8 mouse cellular contexts compared by ENCODE assay signal in the genomic region with DNA sequence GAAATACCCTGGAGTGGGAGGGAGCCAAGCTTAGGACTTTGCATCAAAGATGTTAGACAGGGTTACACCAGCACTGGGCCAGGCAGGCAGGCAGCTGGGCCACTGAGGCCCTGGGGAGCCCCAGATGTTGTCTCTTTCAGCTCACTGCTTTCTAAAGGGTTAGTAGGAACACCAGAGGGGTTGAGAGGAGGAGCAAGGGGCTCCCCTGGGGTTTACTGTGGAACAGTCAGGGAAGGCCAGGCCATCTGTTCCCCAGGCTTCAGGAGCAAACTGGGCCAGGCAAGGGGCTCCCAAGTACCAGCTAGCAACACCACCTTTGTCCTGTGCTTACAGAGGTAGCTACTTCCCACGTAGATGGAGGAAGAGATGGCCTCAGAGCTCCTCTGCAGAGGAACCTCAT. TPM values are rescaled to one million over a fixed set of nuclear protein-coding genes. Genes with fewer than 3 reads are reported as not detected.
DNase-seq lines count a peak whose midpoint lies in the region; ATAC-seq and TF ChIP-seq lines count a peak whose summit lies in the region.

No protein-coding gene starts in this region.

- no peak overlapping the region for H3K9ac ChIP-seq in intestine, postnatal 0 days (ENCODE audit: low read depth, low read length)
- H3K9ac ChIP-seq in stomach, postnatal 0 days (ENCODE audit: low read length), result no peak overlapping the region

- no peak overlapping the region for H3K4me3 ChIP-seq in intestine, postnatal 0 days (ENCODE audit: low read depth, low read length)
- no peak overlapping the region for H3K4me3 ChIP-seq in stomach, postnatal 0 days (ENCODE audit: low read depth, low read length)

- H3K27me3 ChIP-seq in intestine, postnatal 0 days (replicated peaks; ENCODE audit: control insufficient read depth, insufficient read depth, low read length), result no peaks in the 10 kb centered on the region
- no peaks in the 10 kb centered on the region for H3K27me3 ChIP-seq in stomach, postnatal 0 days (ENCODE audit: control insufficient read depth, insufficient read depth, low read length)

- no peaks in the 10 kb centered on the region for H3K36me3 ChIP-seq in intestine, postnatal 0 days (ENCODE audit: control insufficient read depth, insufficient read depth)
- no peaks in the 10 kb centered on the region for H3K36me3 ChIP-seq in stomach, postnatal 0 days (ENCODE audit: control insufficient read depth, insufficient read depth, low read length)

- H3K27ac ChIP-seq in intestine, postnatal 0 days (ENCODE audit: low read depth, low read length), result peak overlapping the region; percentile 52
- H3K27ac ChIP-seq in stomach, postnatal 0 days (replicated peaks), result peak overlapping the region; percentile 83

- no peak overlapping the region for H3K4me2 ChIP-seq in intestine, postnatal 0 days (replicated peaks; ENCODE audit: low read depth)
- no peak overlapping the region for H3K4me2 ChIP-seq in stomach, postnatal 0 days (replicated peaks; ENCODE audit: low read depth)

- H3K4me1 ChIP-seq in intestine, postnatal 0 days (replicated peaks; ENCODE audit: control insufficient read depth, insufficient read depth, low read length), result peaks cover 13% of the 10 kb centered on the region
- peaks cover 20% of the 10 kb centered on the region; the same call in 1 of the 2 replicates for H3K4me1 ChIP-seq in stomach, postnatal 0 days (replicated peaks; ENCODE audit: control insufficient read depth, insufficient read depth)

- TF ChIP-seq EP300 in stomach, postnatal 0 days (optimal IDR thresholded peaks at IDR 0.05), result no peak

- no peak for TF ChIP-seq CTCF in intestine, postnatal 0 days (IDR thresholded peaks at IDR 0.05; ENCODE audit: low read depth)
- no peak for TF ChIP-seq CTCF in stomach, postnatal 0 days (IDR thresholded peaks at IDR 0.05; ENCODE audit: low read depth)

- 36% methylated on average over 1 of the region's 1 CpGs for WGBS in intestine, postnatal 0 days
- WGBS in stomach, postnatal 0 days, result 67% methylated on average over 1 of the region's 1 CpGs

- no peaks in the 10 kb centered on the region for H3K9me3 ChIP-seq in intestine, postnatal 0 days (ENCODE audit: control insufficient read depth)
- no peaks in the 10 kb centered on the region for H3K9me3 ChIP-seq in stomach, postnatal 0 days (ENCODE audit: control insufficient read depth, low read length)

- ATAC-seq in intestine, postnatal 0 days, result no peak
- no peak for ATAC-seq in stomach, postnatal 0 days (ENCODE audit: low FRiP score, low TSS enrichment)

- DNase-seq in cerebellum, postnatal 25 days, result peak; percentile 30 to 37
- DNase-seq in cerebellum, postnatal 36 days, result no peak
- DNase-seq in spleen, adult 18-20 months, result peak; percentile 43 to 44
- no peak for DNase-seq in spleen, adult 12 weeks (ENCODE audit: low spot score)
- no peak for DNase-seq in stomach, postnatal 0 days (ENCODE audit: low spot score)
- no peak for DNase-seq in natural killer cell, adult 2 months (ENCODE audit: low spot score in 2 of 2)
- DNase-seq in left cerebral cortex, adult 9 months (ENCODE audit: low spot score in 2 of 2), result no peak

RNA-seq across cellular contexts. Expression of a gene that starts 27.9 kb away (rescaled TPM):
- polyA plus RNA-seq in intestine, postnatal 0 days (2015; fragmentation: Nextera tagmentation; extraction: Ambion mirVana), result 1,008 and 1,098 TPM in 2 replicates
- 1,436 and 1,585 TPM in 2 replicates for polyA plus RNA-seq in stomach, postnatal 0 days (2015; fragmentation: Nextera tagmentation; extraction: Ambion mirVana)

Comparison
In these comparisons a context has a peak if more than half of its experiments do, and no peak if none do; other contexts are left out.
1. DNase-seq: peak in cerebellum, postnatal 25 days (2 of 2) and spleen, adult 18-20 months (2 of 2); none in cerebellum, postnatal 36 days (0 of 2), spleen, adult 12 weeks (single experiment), stomach, postnatal 0 days (single experiment), natural killer cell, adult 2 months (0 of 2) and left cerebral cortex, adult 9 months (0 of 2).